Mouse (Mus musculus) G1E-ER4 (cell line): ENCODE measurements around the gene Mprip. TPM values are rescaled to one million over a fixed set of nuclear protein-coding genes. Genes with fewer than 3 reads are reported as not detected.

ENCODE experiments used
- GATA1 ChIP-seq: IDR thresholded peaks from one replicate; pipeline ENCODE4 v1.8.0; 2012; ENCODE audit warnings: low read length, inconsistent platforms
- polyA plus RNA-seq: library from polyadenylated mRNA; stranded (reverse); fragments of >175 nt; gene quantifications from 2 replicates; pipeline ENCODE4 v1.2.3, GENCODE M21; 2012

Mprip gene
- polyA plus RNA-seq, 1 experiment, result 48.1 TPM

- no peak for TF ChIP-seq GATA1
Observed at GRCm38 (mm10) chr11:59734335-59734734, 73.2 kb downstream of the Mprip start.

GRCm38 (mm10) chr11:59737250-59737649, 76.1 kb downstream of the Mprip start:
- no peak for TF ChIP-seq GATA1

GRCm38 (mm10) chr11:59739996-59740395, 78.9 kb downstream of the Mprip start:
- no peak for TF ChIP-seq GATA1

GRCm38 (mm10) chr11:59741915-59742314, 80.8 kb downstream of the Mprip start:
- TF ChIP-seq GATA1, result no peak

GRCm38 (mm10) chr11:59743307-59743706, 82.2 kb downstream of the Mprip start:
- TF ChIP-seq GATA1, result no peak

GRCm38 (mm10) chr11:59743712-59744111, 82.6 kb downstream of the Mprip start:
- TF ChIP-seq GATA1, result no peak

- TF ChIP-seq GATA1, result no peak
Observed at GRCm38 (mm10) chr11:59744374-59744773, 83.3 kb downstream of the Mprip start.

- no peak for TF ChIP-seq GATA1
Observed at GRCm38 (mm10) chr11:59745851-59746250, 84.7 kb downstream of the Mprip start.

GRCm38 (mm10) chr11:59746614-59747013, 85.5 kb downstream of the Mprip start:
- TF ChIP-seq GATA1, result no peak

GRCm38 (mm10) chr11:59749050-59749449, 87.9 kb downstream of the Mprip start:
- no peak for TF ChIP-seq GATA1

- no peak for TF ChIP-seq GATA1
Observed at GRCm38 (mm10) chr11:59754504-59754903, 93.4 kb downstream of the Mprip start.

GRCm38 (mm10) chr11:59756351-59756750, 95.2 kb downstream of the Mprip start:
- no peak for TF ChIP-seq GATA1

- no peak for TF ChIP-seq GATA1
Observed at GRCm38 (mm10) chr11:59758191-59758985, 97.3 kb downstream of the Mprip start.

- TF ChIP-seq GATA1, result no peak
Observed at GRCm38 (mm10) chr11:59759178-59759577, 98.1 kb downstream of the Mprip start.

GRCm38 (mm10) chr11:59759626-59760025, 98.5 kb downstream of the Mprip start:
- no peak for TF ChIP-seq GATA1

GRCm38 (mm10) chr11:59760796-59761195, 99.7 kb downstream of the Mprip start:
- no peak for TF ChIP-seq GATA1

- TF ChIP-seq GATA1, result no peak
Observed at GRCm38 (mm10) chr11:59769307-59769706, 108.2 kb downstream of the Mprip start.
